Mouse (Mus musculus): Measurements from ENCODE around the gene Trp73.

The Trp73 gene

DNA sequence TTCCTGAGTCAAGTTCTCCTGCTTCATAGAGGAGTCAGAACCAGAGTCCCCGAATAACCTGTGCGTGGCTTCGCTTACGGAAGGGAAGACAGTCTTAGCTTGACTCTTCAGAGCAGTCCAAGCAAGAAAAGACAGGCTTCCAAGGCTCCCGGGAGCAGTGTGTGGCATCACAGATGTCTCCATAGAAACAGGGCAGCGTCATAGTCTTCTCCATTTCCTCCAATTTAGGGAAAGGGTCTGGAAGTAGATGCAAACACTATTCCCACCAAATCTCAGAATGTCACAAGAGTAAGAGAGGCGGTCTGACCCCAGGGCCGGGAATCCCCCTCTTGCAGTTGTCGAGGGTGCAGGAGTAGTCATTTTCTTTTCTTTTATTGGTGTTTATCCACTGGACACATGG, 97.4 kb downstream of the Trp73 start, which contains the start of gene Ccdc27:
TSS of gene Ccdc27 (minus strand) at position 101 of the 400 bp plus-strand sequence.
- DNase-seq (ENCODE audit: low spot score in 2 of 2), result no peak

DNA sequence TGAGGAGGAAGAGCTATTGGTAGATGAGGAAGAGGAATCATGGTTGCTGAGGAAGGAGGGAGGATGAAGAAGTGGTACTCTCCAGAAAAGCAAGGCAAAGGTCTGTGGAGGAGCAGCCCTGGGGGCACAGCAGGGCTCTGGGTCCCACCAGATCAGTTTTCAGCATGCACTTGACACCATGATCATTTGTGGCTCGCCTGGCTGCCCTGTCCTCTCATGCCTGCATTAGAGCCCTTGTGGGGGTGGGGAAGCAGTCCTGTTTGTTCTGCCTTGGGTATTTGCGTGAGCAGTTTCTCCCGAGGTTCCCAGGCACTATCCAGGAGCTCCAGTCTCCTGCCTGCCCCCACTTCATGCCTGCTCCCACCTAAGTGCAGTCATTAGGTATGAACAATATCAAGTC, 102.9 kb downstream of the Trp73 start:
- no peak for DNase-seq (ENCODE audit: low spot score in 2 of 2)

DNA sequence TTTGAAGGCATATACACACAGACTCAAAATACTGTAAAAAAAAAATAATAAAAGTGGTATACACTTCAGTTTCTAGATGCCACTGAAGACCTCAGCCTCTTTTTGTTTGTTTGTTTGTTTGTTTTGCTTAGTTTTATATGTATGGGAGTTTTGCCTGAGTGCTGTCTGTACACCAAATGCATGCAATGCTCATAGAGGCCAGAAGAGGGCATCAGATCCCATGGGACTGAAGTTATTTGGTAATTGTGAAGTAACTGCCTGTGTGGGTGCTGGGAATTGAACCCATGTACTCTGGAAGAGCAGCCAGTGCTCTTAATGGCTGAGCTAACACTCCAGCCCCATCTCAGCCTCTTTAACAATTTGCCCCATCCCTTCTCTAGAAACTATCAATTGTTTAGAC, 111.4 kb downstream of the Trp73 start:
- DNase-seq (ENCODE audit: low spot score in 2 of 2), result no peak

GRCm38 (mm10) chr4:154028066-154028465, 111.9 kb downstream of the Trp73 start:
- no peak for DNase-seq (ENCODE audit: low spot score in 2 of 2)

- DNase-seq (ENCODE audit: low spot score in 2 of 2), result no peak
Measured at GRCm38 (mm10) chr4:154026441-154026761, 113.6 kb downstream of the Trp73 start.

GRCm38 (mm10) chr4:154025641-154026440, 114.2 kb downstream of the Trp73 start, which contains the start of gene Smim1:
Gene Smim1, minus strand, starts transcription at chr4:154026230.
- peak in 1 of 2 experiments; percentile 18 for DNase-seq (ENCODE audit: low spot score in 2 of 2)

DNA sequence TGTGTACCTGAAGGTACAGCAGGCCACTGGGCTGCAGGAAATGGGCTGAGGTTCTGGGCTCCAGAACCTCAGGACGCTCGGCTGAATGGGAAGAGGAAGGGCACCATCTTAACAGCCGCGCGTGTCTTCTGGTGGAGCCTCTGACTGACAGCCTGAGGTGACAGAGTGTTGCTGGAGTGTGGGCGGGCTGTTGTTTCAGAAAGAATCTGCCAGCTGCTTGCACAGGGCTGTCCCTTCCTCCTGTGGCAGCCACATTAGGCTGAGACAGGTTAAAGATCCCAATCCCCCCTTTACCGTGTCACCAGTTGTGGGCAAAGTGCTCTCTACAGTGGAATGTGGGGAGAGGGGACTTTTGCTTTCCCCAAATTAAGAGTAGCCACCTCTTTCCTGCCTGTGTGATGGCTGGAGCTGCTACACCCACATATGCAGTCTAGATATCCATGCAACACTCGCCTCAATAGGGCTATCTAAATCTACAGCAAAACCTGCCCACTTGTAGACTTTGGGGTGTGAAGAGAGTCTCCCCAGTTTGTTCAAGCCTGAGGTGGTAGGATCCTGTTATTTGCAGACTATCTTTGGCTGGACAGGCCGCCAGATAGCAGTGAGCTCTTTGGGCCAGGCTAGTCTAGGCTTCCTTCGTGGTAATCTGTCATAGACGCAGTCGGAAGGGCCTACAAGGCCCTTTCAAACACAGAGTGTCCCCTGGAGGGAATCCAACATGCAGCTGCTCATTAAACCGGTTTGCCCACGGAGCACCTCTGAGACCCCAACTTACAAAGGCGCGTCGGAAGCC, 115.1 kb downstream of the Trp73 start:
- DNase-seq (ENCODE audit: low spot score in 2 of 2), result no peak

GRCm38 (mm10) chr4:154023754-154024601, 116.0 kb downstream of the Trp73 start:
- no peak for DNase-seq (ENCODE audit: low spot score in 2 of 2)

GRCm38 (mm10) chr4:154022844-154023243, 117.2 kb downstream of the Trp73 start:
- no peak for DNase-seq (ENCODE audit: low spot score in 2 of 2)

DNA sequence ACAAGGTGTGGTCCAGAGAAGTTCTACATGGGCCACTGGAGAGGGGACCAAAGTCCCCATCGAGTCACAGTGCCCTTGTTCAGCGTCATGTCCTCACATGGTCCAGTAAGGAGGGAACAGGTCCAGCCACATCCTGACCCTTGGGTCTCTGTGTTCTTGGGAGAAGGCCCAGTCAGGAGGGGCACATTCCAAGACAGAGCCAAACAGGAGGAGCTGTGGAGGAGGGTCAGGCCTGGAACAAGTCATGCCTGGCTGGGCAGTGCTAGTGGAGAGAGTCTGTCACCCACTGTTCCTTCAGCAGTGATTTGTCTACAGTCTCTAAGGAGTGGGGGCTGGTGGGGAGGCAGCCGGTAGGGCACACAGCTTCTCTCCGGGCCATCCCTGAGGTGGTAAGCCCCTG, 117.6 kb downstream of the Trp73 start:
- no peak for DNase-seq (ENCODE audit: low spot score in 2 of 2)

DNA sequence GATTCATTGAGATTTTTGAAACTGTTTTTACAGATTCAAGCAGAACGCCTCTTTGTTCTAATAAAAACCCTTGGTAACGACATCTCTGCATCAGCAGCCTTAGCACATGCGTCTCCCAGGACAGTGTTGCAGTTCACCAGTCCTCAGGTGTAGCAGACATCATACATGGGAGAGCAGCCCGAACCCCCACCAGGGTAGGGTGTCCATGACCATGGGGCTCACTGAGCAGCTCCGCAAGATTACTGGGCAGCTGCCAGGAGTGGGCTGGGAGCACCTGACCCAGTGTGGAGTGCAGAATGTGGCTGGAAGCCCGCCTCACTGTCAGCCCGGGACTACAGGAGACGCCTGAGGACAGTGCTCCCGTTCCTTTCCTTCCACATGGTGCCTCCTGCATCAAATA, 118.6 kb downstream of the Trp73 start:
- DNase-seq (ENCODE audit: low spot score in 2 of 2), result no peak

DNA sequence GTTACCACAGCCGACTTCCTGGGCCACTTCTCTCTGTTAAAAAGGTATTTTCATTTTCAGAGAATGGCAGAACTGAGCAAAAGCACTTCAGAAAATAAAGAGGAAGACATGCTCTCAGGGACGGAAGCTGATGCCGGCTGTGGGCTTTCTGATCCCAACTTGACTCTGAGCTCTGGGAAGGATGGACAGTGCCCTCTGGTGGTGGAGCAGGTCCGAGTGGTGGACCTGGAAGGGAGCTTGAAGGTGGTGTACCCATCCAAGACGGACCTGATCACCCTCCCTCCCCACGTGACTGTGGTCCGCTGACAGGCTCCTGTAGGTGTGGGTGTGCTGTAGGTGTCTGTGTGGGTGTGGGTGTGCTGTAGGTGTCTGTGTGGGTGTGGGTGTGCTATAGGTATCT, 120.4 kb downstream of the Trp73 start:
- peak in 1 of 2 experiments; percentile 45 for DNase-seq (ENCODE audit: low spot score in 2 of 2)

GRCm38 (mm10) chr4:154015476-154015875, 124.5 kb downstream of the Trp73 start:
- no peak for DNase-seq (ENCODE audit: low spot score in 2 of 2)

DNA sequence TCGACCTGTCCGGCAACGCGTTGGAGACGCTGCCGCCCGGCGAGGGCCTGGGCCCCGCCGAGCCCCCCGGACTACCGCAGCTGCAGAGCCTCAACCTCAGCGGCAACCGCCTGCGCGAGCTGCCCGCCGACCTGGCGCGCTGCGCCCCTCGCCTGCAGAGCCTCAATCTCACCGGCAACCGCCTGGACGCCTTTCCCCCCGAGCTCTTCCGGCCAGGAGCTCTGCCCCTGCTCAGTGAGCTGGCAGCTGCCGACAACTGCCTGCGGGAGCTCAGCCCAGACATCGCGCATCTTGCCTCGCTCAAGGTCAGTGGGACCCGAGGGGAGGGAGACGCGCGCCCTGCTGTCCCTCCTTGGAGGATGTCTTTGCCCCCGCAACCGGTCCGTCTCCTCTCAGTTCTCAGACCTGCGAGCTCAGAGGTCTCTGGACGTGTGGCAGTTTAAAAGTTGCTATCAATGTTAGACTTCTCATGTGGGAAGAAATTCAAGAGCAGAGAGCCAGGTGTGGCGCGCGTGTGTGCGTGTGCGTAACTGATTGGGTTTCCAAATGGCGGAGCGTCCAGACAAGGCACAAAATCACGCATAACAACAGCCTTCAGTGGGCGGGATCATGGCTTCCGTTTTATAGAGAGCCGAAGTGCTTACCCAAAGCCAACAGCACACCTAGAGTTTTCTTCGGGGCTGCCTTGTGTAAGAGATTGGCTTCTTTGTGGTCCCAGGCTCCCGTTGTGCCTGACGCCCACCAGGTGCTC, 127.7 kb downstream of the Trp73 start:
- peak; percentile 11 to 22 for DNase-seq (ENCODE audit: low spot score in 2 of 2)

GRCm38 (mm10) chr4:154011646-154012089, 128.3 kb downstream of the Trp73 start, which contains the start of gene Lrrc47:
Gene Lrrc47, plus strand, starts transcription at chr4:154011731.
- DNase-seq (ENCODE audit: low spot score in 2 of 2), result peak; percentile 64 to 70

DNA sequence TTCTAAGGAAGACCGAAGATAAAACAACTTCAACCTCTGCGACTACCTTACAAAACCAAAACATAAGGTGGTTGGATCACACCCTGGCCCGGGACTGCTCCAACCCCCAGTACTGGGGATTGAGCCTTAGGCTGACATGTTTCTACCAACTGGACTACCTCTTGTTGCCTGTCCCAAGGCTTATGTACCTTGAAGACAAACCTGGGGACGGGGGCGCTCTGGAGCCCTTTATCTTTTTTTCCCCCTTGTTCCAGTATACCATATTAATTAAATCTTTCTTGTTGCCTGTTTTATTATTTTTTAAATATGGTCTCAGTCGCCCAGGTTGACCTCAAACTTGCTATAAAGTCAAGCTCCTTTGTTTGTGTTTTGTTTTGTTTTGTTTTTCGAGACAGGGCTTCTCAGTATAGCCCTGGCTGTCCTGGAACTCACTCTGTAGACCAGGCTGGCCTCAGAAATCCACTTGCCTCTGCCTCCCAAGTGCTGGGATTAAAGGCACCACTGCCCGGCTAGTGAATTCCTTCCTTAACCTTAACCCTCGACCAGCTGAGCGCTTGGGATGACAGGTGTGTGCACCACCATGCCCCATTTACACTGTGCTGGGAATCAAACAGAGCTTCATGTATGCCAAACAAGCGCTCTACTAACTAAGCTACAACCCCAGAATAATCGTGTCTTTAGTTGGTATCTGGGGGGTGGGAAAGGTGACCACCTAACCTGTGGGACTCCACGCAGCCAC, 128.9 kb downstream of the Trp73 start:
- DNase-seq (ENCODE audit: low spot score in 2 of 2), result no peak

DNA sequence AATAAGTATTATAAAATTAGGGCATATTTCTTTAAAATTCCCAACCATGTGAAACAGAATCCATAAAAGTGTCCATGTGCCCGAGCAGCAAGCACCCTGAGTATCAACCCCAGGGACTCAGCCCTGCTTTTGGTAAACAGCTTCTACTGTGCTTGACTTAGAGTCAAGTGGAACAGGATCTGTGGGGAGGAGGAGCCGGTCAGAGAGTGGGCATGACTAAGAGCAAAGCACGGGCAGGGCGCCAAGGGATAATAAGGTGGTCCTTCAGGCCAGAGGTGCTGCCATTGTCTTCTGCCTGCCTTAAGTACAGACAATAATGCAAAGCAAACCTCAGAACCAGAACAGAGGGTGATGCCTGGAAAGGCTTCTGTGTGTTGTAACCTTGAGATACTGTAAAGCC, 132.2 kb downstream of the Trp73 start:
- no peak for DNase-seq (ENCODE audit: low spot score in 2 of 2)

GRCm38 (mm10) chr4:154006264-154006663, 133.7 kb downstream of the Trp73 start:
- DNase-seq (ENCODE audit: low spot score in 2 of 2), result no peak
